Mouse (Mus musculus) mouse embryonic stem cell (cell line): ENCODE data around the gene Zfp978.

Experiments
- in situ Hi-C, 2 experiments: fragments of 300-500 bp; cut with MboI; formaldehyde crosslinking; loops; 1 replicate in 1 of 2; 3 replicates in 1 of 2; pipeline ENCODE4 v1.14.3; 2019 to 2020; ENCODE audit warnings: low sequenced_read_pairs in 2 of 2, low pct_unique_long_range_greater_than_20kb in 1 of 2, mixed read lengths in 1 of 2; ENCODE audit not compliant: unreplicated experiment in 1 of 2

Gene Zfp978

DNA sequence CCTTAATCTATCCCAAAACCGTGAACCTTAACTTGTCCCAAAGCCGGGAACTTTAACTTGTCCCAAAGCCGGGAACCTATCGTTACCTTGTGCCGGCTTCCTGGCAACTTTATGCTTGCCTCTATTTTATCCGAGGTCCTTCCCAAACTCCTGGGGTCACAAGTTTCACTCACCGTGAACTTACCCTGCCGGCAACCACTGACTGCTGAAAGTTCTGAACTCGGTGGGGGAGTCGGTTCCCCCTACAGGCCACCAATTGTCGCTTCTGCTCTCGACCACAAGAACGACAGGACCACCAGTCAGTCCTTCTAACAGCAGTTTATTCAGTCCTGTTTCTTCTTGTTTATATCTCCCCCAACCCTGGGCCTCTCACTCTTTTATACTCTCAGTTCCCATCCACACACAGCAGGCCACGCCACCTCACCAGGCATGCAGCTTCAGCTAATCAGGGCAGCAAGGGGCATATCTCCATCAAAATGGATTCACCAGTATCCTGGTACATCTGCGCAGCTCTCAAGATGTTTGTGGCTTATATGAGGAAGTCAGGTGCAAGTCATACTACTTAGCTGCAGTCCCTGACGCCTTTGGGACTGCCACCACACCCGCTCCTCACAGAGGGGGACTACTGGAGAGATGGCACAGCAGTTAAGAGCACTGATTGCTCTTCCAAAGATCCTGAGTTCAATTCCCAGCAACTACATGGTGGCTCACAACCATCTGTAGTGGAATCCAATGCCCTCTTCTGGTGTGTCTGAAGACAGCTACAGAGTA, 40.8 kb downstream of the Zfp978 start:
- in situ Hi-C loops: loop anchor here (25.0 kb wide), 2 partner anchors 1840 to 1965 kb away; no protein-coding TSS in a partner anchor

DNA sequence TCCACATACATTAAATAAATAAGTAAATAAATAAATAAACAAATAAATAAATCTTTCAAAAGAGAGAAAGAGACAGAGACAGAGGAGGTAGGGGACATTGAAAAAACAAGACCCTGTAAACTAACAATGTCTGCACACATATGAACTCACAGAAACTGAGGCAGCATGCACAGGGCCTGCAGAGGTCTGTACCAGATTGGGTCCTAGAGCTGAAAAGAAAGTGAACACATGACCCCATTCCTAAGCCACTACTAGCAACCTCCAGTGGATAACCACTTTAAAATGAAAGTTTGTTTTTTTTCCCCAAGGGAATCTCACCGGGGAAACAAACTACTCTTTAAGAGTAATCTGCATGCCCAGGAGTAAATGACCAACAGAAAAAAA, 41.4 kb downstream of the Zfp978 start:
- in situ Hi-C loops: loop anchor here (25.0 kb wide), 2 partner anchors 1840 to 1965 kb away; no protein-coding TSS in a partner anchor

DNA sequence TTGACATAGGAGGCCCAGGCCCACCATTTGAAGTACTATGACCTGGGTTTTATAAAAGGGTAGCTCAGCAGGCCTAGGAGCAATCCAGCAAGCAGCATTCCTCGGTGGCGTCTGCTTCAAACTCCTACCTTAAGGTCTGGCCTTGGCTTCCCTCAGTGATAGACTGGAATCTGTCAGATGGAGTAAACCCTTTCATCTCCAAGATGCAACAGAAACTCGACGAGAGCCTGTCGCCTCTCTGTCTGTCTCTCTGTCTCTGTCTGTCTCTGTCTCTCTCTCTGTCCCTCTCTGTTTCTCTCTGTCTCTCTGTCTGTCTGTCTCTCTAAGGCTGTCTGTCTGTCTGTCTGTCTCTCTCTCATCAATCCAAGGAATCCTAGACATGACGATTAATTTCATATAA, 42.4 kb downstream of the Zfp978 start:
- in situ Hi-C loops: loop anchor here (25.0 kb wide), 2 partner anchors 1841 to 1966 kb away; no protein-coding TSS in a partner anchor

DNA sequence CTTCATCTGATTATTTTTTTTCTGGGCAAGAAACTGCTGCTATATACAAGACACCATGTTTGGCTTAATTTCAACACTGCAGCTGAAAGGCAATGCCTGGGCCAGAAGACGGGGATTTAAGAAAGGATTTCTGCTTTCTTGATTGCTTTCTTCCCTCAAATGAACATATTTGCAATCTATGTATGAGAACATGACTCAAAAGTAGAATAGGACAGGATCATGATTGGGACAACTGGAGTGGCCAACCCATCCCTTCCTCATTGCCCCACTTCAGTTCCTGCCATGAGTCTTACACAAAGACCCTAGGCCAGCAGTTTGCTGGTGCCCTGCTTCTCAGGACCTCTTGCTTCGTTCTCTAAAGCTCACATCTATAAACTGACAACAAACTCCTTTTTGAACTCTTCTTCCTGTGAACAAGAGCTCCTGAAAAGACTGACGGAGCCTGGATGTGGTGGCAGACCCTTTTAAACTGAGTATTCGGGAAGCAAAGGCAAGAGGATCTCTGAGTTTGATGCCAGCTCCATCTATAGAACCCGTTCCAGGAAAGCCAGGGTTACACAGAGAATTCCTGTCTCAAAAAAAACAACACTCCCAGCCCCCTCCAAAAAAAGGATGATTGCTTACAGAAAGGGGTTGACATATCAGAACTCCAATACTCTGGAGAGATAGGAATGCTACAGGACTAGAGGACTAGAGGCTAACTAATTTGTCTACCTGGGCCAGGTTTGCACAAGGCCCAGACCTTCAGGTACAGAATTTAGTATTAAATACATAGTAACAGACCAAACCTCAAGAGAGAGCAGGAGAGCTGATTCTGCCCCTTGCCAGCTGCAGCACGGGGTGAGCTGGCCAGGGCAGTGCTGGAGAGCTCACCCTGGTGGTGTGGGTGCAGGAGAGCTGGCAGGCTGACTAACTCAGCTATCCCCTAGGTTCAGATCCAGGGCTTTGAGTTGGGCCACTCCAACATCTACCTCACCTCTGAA, 43.1 kb downstream of the Zfp978 start:
- in situ Hi-C loops: loop anchor here (25.0 kb wide), 2 partner anchors 1842 to 1967 kb away; no protein-coding TSS in a partner anchor

DNA sequence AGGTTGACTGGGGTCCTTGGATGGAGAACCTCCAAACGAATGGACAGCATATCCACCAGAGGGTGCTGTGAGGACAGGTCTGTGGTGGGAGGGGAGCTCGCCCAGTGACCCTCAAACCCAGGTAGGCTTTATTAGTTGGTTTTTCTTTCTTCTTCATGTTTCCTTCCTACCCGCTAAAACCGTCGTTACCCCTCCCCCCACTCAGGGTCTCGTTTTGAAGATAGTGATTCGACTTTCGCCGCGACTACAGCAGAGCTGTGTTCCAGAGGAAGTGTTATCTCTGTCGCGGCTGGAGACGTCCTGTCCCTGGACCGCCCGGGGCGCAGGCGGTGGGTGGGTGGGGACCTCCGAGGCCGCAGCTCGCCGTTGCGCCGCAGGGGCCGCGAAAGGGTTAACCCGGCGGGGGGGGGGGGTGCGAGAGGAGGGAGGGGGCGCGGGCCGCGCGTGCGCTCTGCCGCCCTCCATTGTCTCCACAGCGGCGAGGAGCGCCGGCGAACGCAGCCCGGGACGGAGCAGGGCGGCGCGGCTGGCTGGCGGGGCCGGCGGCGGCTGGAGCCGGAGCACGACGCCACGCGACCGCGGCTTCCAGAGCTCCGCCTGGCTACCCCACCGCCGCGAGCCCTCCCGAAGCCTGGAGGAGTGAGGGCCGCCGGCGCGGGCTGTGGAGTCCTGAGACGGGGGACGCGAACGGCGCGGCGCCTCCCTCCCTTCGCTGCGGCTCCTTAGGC, 45.8 kb downstream of the Zfp978 start:
- in situ Hi-C loops: loop anchor here (25.0 kb wide), 2 partner anchors 1845 to 1970 kb away; no protein-coding TSS in a partner anchor

DNA sequence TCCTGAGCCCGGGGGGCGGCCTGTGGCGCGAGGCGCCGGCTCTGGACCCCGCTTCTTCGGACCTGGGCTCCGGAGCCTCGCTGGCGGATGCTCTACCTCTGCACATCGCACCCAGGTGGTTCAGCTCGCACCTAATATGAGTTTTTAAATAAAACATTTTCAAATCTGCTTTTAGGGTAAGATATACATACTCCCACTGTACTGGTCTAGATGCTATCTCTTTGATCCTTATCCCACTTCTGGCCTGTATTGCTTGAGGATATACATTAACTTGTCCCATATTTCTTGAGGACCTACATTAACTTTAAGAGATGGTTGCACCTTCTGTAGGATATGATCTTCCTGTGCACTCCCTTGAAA, 46.3 kb downstream of the Zfp978 start:
- in situ Hi-C loops: loop anchor here (25.0 kb wide), 2 partner anchors 1845 to 1970 kb away; no protein-coding TSS in a partner anchor

DNA sequence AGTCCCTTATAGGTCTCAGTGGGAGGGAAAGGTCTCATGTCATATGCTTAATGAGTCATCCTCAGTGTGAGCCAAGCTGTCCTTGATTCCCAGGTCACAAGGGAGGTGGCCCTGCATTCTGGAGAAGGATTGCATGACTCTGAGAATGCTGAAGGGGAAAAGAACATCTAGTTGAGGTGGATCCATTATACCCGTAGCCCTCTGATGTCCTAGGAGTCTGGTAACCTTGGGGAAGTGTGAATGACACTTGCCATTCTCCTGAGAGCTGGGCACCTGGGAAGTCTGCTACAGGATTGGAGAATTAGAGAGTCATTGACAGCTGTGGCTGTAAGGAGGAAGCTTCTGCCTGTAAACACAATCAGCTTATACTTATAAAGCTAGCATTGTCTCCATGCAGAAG, 55.3 kb downstream of the Zfp978 start:
- in situ Hi-C loops: loop anchor here (25.0 kb wide), 2 partner anchors 1854 to 1979 kb away; no protein-coding TSS in a partner anchor

DNA sequence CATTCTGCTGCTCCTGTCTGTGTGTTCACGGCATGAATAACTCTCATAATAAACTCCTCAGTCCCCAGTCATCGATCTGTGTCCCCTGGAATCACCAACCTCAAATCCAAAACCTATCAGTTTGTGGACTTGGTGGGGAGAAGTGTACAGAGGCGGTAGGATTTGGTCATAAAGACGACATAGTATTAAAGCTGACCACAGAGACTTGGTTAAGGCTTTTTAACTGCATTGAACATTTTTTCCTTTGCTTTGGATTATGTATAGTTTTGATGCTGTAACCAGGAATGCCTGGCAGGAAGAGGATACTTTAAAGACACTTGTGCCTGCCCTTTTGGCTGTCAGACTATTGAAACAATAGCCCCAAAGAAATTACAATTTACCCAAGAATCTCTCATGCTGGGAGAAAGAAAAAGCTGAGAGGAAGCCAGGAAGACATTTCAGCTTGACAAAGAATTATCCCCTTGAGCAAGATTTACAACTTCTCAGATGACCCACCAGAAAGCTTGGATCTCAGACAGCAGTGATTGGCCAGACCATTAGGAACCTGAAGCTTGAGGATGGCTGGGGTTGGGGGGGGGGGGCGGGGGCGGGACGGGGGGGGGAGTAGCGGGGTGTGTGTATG, 56.2 kb downstream of the Zfp978 start:
- in situ Hi-C loops: loop anchor here (25.0 kb wide), 2 partner anchors 1855 to 1980 kb away; no protein-coding TSS in a partner anchor

DNA sequence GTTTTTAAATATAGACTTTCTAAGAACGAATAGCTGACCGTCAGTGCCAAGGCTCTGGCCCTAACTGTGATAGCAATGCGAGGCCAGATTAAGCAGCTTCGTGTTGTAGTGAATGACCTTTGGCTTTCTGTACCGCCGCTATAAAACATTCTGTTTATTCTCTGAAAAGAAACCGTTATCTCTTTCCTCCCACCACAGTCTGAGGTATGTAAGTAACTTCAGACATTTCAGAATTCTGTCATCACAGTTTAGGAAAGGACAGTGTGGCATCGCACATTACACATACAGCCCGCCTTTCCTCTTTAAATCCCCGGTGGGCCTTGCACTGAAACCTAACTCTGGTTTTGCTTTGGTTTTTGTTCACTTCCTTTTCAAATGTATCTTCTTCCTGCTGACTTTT, 56.8 kb downstream of the Zfp978 start:
- in situ Hi-C loops: loop anchor here (25.0 kb wide), 2 partner anchors 1856 to 1981 kb away; no protein-coding TSS in a partner anchor

DNA sequence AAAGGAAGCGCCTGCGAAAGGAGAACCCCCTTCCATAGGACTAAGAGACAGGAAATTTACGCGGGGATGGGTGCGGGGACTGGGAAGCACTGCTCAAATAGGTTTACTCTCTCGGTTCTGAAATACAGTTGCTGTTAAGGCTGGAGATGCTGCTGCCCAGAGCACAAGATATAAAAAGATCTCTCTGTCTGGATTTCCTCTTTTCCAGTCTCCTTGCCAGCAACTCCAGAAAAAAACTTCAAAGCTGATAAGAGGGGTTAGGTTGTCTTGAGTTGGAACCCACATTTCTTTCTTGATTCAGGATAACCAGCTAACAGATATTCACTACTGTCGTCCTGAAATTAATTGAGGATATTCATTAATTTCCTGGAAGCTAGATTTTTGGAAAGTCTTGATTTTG, 57.2 kb downstream of the Zfp978 start:
- in situ Hi-C loops: loop anchor here (25.0 kb wide), 2 partner anchors 1856 to 1981 kb away; no protein-coding TSS in a partner anchor

DNA sequence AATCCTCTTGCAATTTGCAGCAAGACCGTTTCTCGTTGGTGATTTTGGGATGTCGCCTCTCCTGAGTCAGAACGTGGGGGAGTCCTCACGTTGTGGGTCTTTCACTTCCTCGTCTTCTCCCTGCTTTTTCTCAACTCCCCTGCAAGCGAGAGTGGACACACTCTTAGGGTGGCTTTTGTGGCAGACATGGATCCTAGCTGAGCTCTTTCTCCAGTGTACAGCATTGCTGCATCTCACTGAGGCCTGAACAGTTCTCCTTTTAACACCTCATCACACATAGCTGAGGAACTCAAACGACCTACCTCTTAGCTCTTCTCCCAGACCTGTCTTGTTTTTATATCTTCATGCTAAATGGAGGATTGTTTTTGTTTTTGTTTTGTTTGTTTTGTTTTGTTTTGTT, 58.1 kb downstream of the Zfp978 start:
- in situ Hi-C loops: loop anchor here (25.0 kb wide), 2 partner anchors 1857 to 1982 kb away; no protein-coding TSS in a partner anchor

DNA sequence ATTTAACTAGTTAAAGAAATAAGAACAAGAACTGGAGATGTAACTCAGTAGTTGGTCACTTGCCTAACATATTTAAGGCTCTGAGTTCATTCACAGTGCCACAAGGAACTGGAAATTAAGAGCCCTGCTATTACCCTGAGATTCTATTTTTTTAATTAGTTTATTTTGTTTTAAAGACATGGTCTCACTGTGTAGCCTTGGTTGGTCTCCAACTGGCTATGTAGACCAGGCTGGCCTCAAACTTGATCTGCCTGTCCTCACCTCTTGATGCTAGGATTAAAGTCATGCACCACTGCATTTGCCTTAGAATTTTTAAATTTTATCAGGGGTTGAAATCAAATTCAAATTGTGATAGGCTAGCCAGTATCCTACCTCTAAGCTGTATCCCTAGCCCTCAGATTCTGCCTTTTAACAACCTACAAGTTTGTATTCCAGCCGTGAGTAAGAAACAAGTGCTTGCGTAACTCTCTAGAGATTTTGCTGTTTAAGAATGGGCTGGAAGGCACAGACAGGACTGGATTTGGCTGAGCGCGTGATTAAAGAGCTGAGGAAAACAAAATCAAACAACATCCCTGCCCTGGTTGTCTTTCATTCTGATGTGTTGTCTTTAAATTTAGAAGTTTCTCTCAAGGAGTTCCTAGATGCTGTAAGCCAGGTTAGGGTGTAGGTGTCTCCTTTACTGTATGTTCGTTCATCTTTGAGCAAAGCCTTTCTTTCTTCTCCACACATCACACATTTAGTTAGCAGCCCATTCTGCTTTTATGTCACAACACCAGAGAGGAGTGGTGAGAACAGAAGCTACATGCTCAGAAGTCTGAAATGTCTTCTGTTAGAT, 58.9 kb downstream of the Zfp978 start:
- in situ Hi-C loops: loop anchor here (5.0 to 25.0 kb wide), 3 partner anchors 102 to 1983 kb away; no protein-coding TSS in a partner anchor

DNA sequence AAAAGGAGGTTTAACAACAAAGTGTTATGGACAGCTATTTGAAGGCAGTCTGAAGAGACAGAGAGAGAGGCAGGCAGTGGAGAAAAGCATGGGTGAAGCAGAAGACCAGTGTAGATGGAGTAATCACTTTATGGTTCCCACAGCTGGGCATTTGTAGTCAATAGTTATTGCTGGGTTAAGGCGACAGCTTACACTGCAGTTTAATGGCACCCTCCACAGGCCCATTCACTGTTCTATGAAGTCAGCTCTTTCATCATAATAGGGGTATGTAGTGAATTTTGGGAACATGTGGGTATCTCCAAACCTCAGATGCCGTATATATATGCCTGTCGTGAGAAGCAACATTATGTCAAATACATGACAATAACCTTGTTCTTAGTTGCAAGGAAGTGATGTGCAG, 59.7 kb downstream of the Zfp978 start:
- in situ Hi-C loops: loop anchor here (5.0 to 25.0 kb wide), 3 partner anchors 102 to 1983 kb away; no protein-coding TSS in a partner anchor

DNA sequence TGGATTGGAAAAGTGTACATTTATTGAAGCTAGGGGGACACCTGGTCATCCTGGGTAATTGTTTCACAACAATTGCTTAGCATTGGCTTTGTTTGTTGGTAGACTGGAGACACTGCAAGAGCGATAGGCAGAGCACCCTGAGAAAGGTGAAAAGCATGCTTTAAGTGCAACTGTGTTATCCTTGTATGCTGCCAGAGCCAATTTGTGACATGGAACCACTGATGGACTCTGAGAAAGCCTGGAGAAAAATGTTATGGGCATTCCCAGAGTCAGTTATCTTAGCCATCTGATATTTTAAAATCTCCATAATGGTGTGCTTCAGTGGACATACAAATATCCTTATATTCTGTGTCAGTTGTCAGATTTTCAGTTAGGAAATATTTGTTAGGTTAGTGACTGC, 60.2 kb downstream of the Zfp978 start:
- in situ Hi-C loops: loop anchor here (5.0 to 25.0 kb wide), 3 partner anchors 101 to 1984 kb away; no protein-coding TSS in a partner anchor

DNA sequence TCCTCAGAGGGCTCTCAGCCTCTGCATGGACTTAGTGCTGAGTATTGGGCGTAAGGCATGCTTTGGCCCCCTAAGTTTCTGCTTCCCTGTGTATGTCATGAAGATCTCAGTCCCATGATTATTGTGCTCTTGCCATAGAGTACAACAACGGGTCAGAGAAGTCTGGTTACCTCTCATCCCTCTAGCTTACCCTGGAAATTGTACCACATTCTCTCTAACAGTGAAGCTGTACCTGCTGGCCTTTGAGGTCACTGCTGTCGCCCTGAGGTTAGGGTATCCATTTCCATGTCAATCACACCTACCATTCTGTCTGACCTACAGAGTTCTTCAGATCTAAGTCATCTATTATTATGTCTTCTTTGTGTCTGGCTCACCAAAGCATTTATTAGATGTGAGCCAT, 62.0 kb downstream of the Zfp978 start:
- in situ Hi-C loops: loop anchor here (5.0 to 25.0 kb wide), 3 partner anchors 99 to 1986 kb away; no protein-coding TSS in a partner anchor

DNA sequence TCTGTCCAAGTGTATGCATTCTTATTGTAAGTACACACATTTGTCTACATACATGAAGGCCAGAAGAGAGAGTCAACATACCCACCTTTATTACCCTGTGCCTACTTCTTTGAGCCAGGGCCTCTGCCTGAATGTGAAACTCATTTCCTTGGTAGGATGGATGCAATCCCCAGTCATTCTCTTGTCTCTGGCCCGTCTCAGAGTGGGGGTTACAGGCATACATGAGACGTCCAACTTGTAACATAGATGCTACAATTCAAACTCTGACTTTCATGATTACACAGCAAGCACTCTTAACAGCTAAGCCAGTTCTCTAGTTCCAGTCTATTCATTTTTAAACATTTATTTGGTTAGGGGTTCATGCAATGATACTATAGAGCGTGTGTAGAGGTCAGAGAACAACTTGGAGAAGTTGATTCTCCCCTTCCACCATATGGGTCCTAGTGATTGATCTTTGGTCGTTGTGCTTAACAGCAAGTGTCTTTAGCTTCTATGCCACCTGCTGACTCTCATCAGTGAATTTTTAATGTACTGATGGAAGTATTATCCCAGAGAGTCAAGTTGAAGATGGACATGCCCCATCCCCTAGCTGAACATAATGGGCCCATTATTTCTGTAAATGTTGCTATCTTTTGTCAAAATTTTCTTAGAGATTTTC, 62.7 kb downstream of the Zfp978 start:
- in situ Hi-C loops: loop anchor here (5.0 to 25.0 kb wide), 3 partner anchors 99 to 1986 kb away; no protein-coding TSS in a partner anchor
